Mouse (Mus musculus): ENCODE results near the gene Scn4b.

The Scn4b gene

DNA sequence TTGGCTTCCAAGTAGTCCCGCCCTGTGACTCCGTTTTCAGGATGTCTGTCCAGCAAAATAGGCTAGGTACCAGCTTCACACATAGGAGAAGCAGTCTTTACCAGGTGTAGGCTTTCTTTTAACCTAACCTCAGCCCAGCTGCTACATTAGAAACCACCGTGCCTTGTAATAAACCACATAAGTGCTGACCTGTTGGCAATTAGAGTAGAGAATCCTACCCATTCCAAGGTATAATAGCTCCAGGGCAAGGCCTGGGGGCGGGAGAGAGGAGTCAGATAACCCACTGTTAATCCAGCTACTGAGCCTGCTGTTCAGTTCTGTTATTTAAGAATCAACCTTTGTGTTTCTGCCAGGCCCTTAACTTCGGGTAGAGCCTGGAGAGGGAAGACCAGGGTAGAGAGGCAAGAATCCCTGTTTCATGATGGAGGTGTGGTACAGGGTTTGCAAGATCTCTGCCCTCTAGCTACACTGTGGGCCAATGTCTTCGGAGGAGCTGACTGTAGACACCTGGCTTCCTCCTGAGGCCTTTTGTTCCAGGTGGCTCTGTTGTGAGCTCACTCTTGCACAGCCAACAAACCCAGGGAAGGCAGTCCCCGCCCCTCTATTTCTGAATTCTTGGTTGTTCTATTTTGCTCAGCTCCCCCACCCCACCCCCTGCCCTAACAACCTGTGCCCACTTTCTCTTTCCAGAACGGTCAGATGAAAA lies 58.1 kb downstream of the Scn4b start:
- DNase-seq, result no peak

DNA sequence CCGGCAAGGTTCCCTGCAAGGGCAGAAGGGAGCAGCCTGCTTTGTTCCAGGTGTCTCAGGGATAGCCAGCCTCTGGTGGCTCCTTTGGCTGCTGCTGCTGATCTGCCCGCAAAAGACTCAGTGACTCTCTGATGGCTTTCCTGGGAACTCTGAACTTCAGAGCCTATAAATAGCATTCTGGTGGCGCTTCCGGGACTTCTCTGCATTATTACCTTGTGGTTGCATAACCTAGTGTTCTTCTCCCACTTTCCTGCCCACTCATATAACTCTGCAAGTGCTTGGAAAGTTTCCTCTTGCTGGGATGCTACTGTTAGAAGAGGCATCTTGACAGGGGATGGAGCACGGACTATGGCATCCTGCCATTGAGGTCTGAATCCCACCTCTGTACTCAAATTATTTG lies 59.4 kb downstream of the Scn4b start:
- DNase-seq, result no peak

GRCm38 (mm10) chr9:45201319-45201947 lies 63.2 kb downstream of the Scn4b start:
- DNase-seq, result no peak

- DNase-seq, result peak; percentile 50
Observed at GRCm38 (mm10) chr9:45202021-45202798, 64.0 kb downstream of the Scn4b start.
